Mouse (Mus musculus) testis, adult 2 months (tissue): ENCODE data around the gene Adamts20. TPM values are rescaled to one million over a fixed set of nuclear protein-coding genes. Genes with fewer than 3 reads are reported as not detected.

Experiments used
- H3K27ac ChIP-seq: fragments of 200-500 bp; 2 replicates; pipeline ENCODE4 v1.5.1; 2012; ENCODE audit warnings: low read depth, low read length; ENCODE audit not compliant: control insufficient read depth, insufficient read depth
- H3K27me3 ChIP-seq: fragments of 200-500 bp; 2 replicates; pipeline ENCODE4 v1.6.1; 2012; ENCODE audit warnings: mild to moderate bottlenecking, low read length, moderate library complexity; ENCODE audit not compliant: control insufficient read depth, insufficient read depth
- H3K36me3 ChIP-seq: fragments of 200-500 bp; 2 replicates; pipeline ENCODE4 v1.6.1; 2012; ENCODE audit warnings: mild to moderate bottlenecking, low read length; ENCODE audit not compliant: control insufficient read depth, insufficient read depth
- H3K4me1 ChIP-seq: fragments of 200-500 bp; 2 replicates; pipeline ENCODE4 v1.6.1; 2012; ENCODE audit warnings: low read length; ENCODE audit not compliant: control insufficient read depth, insufficient read depth
- H3K4me3 ChIP-seq: fragments of 200-500 bp; 2 replicates; pipeline ENCODE4 v1.5.1; 2012; ENCODE audit warnings: low read depth, mild to moderate bottlenecking, low read length, moderate library complexity, mixed read lengths; ENCODE audit not compliant: control insufficient read depth
- CTCF ChIP-seq: fragments of 200-500 bp; IDR thresholded peaks from 2 replicates; pipeline ENCODE4 v1.5.1; 2012; ENCODE audit warnings: low read depth, mild to moderate bottlenecking, inconsistent platforms, low read length, moderate library complexity; ENCODE audit not compliant: control insufficient read depth, insufficient read depth, insufficient replicate concordance
- POLR2A ChIP-seq: fragments of 200-500 bp; IDR thresholded peaks from 2 replicates; pipeline ENCODE4 v1.6.1; 2012; ENCODE audit warnings: low read depth, mild to moderate bottlenecking, inconsistent platforms, low read length, moderate library complexity; ENCODE audit not compliant: control insufficient read depth
- polyA plus RNA-seq: library from polyadenylated mRNA; depleted of rRNA; stranded (reverse); fragments of >200 nt; gene quantifications from 2 replicates; pipeline ENCODE4 v1.2.3, GENCODE M21; 2012

Adamts20 gene
- polyA plus RNA-seq, 1 experiment = 1.5 TPM

DNA sequence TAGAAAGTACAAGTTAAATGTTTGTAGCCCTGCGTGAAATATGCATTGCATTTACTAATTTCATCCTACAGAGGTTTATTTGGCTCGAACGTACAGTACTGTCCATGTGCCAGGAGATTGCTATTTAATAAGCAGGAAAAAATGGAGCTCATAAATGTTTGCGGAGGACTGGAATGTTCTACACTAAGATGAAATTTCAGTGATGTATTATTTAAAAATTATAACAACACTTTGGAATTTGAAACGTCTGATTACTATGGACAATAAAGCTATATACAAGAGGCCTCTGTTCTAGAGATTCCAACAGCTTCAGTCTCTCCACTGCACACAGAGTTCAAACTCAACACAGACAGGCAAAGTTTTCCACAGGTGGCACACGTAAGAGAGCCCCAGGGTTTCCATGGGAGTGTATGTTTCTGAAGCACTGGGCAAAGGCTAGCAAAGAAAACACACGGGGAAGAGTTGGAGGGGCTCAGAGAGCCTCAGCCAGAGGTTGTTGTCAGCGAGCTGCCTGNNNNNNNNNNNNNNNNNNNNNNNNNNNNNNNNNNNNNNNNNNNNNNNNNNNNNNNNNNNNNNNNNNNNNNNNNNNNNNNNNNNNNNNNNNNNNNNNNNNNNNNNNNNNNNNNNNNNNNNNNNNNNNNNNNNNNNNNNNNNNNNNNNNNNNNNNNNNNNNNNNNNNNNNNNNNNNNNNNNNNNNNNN, 20.6 kb downstream of the Adamts20 start:
- no peaks in the 10 kb centered on the region for H3K36me3 ChIP-seq
- no peaks in the 10 kb centered on the region for H3K27me3 ChIP-seq
- no peak overlapping the region for H3K4me3 ChIP-seq
- peaks cover 4% of the 10 kb centered on the region for H3K4me1 ChIP-seq
- no peak overlapping the region for H3K27ac ChIP-seq
- TF ChIP-seq CTCF (no peak), POLR2A (no peak)

DNA sequence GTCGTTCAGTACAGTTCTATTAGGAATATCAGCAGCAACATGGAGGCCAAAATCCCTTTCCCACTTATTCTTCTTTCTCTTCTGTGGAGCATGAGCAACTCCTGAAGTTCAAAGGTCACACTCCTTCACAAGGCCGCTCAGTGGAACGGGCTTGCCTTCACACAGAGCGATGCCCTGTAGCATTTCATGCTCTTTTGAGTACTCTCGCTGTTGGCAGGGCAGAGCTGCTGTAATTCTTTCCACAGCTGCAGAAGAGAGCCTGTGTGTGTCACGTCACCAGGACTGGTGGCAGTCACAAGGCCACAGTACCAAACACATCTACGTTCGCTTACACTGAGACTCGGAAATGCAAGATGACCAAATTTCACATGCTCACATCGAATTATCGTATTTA, 21.2 kb downstream of the Adamts20 start:
- no peak overlapping the region for H3K4me3 ChIP-seq
- H3K36me3 ChIP-seq = no peaks in the 10 kb centered on the region
- TF ChIP-seq POLR2A (no peak), CTCF (no peak)
- H3K27me3 ChIP-seq = no peaks in the 10 kb centered on the region
- no peak overlapping the region for H3K27ac ChIP-seq
- H3K4me1 ChIP-seq = peaks cover 4% of the 10 kb centered on the region

DNA sequence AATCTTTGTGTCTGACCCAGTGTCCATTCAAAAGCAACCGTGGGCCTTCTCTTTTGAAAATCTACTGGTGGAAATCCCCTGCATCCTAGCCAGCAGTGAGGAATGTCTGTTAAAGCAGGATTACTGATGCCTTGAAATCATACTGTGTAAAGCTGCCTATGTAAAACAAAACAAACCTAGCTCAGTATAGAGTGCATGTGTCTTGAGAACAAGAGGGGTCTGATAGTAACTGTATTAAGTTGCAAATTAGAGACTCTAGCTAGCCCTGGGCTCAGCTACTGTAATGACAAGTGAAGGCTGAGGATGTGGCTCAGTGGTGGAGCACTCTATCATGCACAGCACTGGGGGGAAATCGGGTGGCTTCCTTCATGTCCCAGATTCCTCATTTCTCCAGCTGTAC, 22.2 kb downstream of the Adamts20 start:
- H3K27ac ChIP-seq = no peak overlapping the region
- H3K4me1 ChIP-seq = peaks cover 4% of the 10 kb centered on the region
- H3K27me3 ChIP-seq = no peaks in the 10 kb centered on the region
- H3K36me3 ChIP-seq = no peaks in the 10 kb centered on the region
- H3K4me3 ChIP-seq = no peak overlapping the region
- TF ChIP-seq CTCF (no peak), POLR2A (no peak)

DNA sequence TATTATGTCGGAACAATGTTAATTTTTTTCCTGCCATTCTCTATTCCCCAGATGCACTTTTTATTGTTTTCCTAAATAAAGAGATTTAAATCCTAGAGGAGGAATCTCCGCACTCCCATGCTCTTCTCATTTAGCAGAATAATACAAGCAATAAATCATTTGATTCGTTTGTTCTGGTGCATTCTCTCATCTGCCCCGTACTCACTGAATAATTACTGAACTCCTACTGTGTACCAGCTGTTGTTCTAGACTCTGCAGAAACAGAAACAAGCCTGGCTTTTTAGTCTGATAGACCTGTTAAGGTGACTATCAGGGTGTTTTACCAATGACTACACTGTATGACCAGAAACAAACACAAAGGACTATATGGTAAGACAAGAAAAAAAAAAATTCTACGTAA, 29.7 kb downstream of the Adamts20 start:
- TF ChIP-seq CTCF (no peak), POLR2A (no peak)
- Histone ChIP-seq H3K27ac (no peak overlapping the region), H3K4me3 (no peak overlapping the region), H3K36me3 (no peaks in the 10 kb centered on the region), H3K4me1 (no peaks in the 10 kb centered on the region; the same call in 1 of the 2 replicates), H3K27me3 (no peaks in the 10 kb centered on the region)

DNA sequence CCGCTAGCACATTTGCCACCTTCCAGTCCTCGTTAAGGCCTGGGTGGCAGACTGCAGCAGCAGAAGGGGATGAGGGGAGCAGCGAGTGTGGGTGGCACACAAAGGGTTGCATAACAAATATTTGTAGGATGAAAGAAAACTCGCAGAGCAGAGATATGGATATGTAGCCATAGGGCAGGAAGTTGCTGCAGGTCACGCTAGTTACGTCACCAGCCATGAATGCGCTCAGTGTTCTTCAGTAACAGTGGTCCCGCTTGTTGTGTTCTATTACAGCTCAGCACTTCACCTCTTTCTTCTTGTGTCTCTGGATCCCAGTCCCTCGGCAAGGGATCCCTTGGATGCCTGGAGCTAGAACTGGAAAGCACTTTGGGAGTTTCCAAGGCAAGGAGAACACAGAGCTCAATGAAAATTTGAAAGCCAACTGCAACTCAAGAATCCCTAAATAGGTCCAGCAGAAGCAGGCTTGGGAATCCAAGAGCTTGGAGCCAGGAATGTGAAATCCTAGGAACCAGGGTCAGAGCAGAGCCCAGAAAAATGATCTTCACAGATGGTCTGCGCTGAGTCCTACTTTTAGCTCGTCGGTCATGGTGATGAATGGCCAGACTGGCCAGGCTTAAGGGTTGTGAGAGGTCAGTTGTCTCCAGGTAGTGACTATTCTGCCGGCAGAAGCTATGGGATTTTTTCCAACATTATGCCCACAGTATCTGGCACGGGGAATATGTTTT, 34.4 kb downstream of the Adamts20 start:
- Histone ChIP-seq H3K4me3 (no peak overlapping the region), H3K27ac (no peak overlapping the region), H3K27me3 (no peaks in the 10 kb centered on the region), H3K36me3 (no peaks in the 10 kb centered on the region), H3K4me1 (no peaks in the 10 kb centered on the region; the same call in 1 of the 2 replicates)
- TF ChIP-seq POLR2A = no peak
- TF ChIP-seq CTCF = no peak

DNA sequence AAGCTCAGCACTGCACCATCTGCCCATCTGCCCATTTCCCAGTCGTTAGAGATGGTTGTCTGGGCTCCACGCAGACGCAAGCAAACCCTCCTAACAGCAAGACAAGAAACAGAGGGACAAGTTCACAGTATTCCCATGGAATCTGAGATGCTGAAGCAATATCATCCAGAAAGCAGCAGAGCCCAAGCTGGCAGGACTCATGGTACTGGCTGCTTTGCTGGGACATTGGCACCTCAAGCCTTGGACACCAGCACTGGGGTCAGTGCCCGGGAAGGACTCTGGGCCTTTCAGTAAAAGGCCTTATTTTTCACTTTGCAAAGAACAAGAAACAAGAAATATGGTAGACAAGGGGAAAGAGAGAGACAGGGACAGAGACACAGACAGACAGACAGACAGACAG, 36.5 kb downstream of the Adamts20 start:
- Histone ChIP-seq H3K27me3 (no peaks in the 10 kb centered on the region), H3K36me3 (no peaks in the 10 kb centered on the region), H3K4me3 (no peak overlapping the region), H3K27ac (no peak overlapping the region), H3K4me1 (no peaks in the 10 kb centered on the region; the same call in 1 of the 2 replicates)
- TF ChIP-seq POLR2A (no peak), CTCF (no peak)

DNA sequence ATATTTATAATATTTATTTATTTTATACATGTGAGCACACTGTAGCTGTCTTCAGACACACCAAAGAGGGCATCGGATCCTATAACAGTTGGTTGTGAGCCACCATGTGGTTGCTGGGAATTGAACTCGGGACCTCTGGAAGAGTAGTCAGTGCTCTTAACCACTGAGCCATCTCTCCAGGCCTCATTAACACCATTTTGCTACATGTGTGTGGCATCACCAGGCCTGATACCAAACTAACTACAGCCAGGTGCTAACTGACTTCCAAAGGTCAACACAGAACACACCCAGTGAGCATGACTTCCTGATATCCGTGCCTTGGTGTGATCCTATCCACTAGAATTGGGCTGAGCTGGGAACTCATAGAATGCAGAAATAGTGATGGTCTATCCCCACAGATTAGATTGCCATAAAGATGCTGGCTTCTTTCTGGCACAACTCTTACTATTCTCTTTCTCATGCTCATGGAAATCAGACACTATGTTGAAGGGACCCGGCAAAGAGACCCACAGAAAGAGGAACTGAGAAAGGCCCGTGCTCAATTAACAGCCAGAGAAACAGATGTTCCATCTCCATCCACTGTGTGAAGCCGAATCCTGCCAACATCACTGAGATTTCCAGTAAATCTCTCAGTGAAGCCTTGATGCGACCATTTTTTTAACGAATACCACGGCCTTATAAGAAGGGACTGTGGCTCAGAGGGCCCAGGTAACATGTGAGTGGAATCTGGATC, 37.6 kb downstream of the Adamts20 start:
- TF ChIP-seq POLR2A (no peak), CTCF (no peak)
- no peaks in the 10 kb centered on the region for H3K36me3 ChIP-seq
- no peaks in the 10 kb centered on the region; the same call in 1 of the 2 replicates for H3K4me1 ChIP-seq
- H3K4me3 ChIP-seq = no peak overlapping the region
- H3K27me3 ChIP-seq = no peaks in the 10 kb centered on the region
- H3K27ac ChIP-seq = no peak overlapping the region
